Mouse (Mus musculus) embryonic facial prominence, embryonic 10.5 days (tissue): ENCODE measurements around the gene Vmn1r197. TPM values are rescaled to one million over a fixed set of nuclear protein-coding genes. Genes with fewer than 3 reads are reported as not detected.
"Not testable (repeated sequence)": the region's sequence is repeated elsewhere in the genome, so short reads cannot be mapped to it uniquely, and the experiment has no call there.

Experiments
- DNase-seq: peaks from one replicate; pipeline ENCODE4 v3.0.0-alpha.2; 2017; ENCODE audit warnings: low spot score
- H3K27ac ChIP-seq: fragments of 300-500 bp; sonication (generic); replicated peaks from 2 replicates; pipeline ENCODE4 v1.5.1; 2016; ENCODE audit warnings: mild to moderate bottlenecking
- H3K27me3 ChIP-seq: fragments of 300-500 bp; sonication (generic); replicated peaks from 2 replicates; pipeline ENCODE4 v1.6.1; 2016; ENCODE audit warnings: low read depth, mild to moderate bottlenecking; ENCODE audit not compliant: poor library complexity, severe bottlenecking
- H3K36me3 ChIP-seq: fragments of 300-500 bp; sonication (generic); replicated peaks from 2 replicates; pipeline ENCODE4 v1.6.1; 2016; ENCODE audit warnings: mild to moderate bottlenecking, moderate library complexity
- H3K4me1 ChIP-seq: fragments of 300-500 bp; sonication (generic); 2 replicates; pipeline ENCODE4 v1.6.1; 2016
- H3K4me3 ChIP-seq: fragments of 300-500 bp; sonication (generic); 2 replicates; pipeline ENCODE4 v1.5.1; 2016; ENCODE audit warnings: mild to moderate bottlenecking, moderate library complexity
- H3K9me3 ChIP-seq: fragments of 300-500 bp; sonication (generic); 2 replicates; pipeline ENCODE4 v1.6.1; 2016; ENCODE audit warnings: mild to moderate bottlenecking
- WGBS: fragments of 180-500 bp; shearing (Covaris S2); methylation state at CpG from one replicate; pipeline ENCODE4 v1.1.7; 2016; 5-methylcytosine and 5-hydroxymethylcytosine counted together
- polyA plus RNA-seq: library from polyadenylated mRNA; unstranded; fragments of >200 nt; fragmentation: Nextera tagmentation; extraction: Ambion mirVana; gene quantifications from 2 replicates; pipeline ENCODE4 v1.2.1, GENCODE M21; 2016

The Vmn1r197 gene
- polyA plus RNA-seq = not detected in 2 replicates

- no peaks in the 10 kb centered on the region for H3K36me3 ChIP-seq
- H3K27ac ChIP-seq = no peak within 1 kb of the TSS
- H3K27me3 ChIP-seq = no peaks in the 10 kb centered on the region
- H3K4me1 ChIP-seq = no peaks in the 10 kb centered on the region
- DNase-seq = no peak
- H3K4me3 ChIP-seq = no peak within 1 kb of the TSS
- H3K9me3 ChIP-seq = no peaks in the 10 kb centered on the region
Observed at GRCm38 (mm10) chr13:22324289-22324688, at the start of gene Vmn1r197. TSS of gene Vmn1r197 (plus strand) at chr13:22324589.

- no peaks in the 10 kb centered on the region for H3K27me3 ChIP-seq
- H3K27ac ChIP-seq = no peak overlapping the region
- WGBS = 71% methylated on average over 2 of the region's 2 CpGs
- no peaks in the 10 kb centered on the region for H3K9me3 ChIP-seq
- no peak overlapping the region for H3K4me3 ChIP-seq
- no peak for DNase-seq
- no peaks in the 10 kb centered on the region for H3K36me3 ChIP-seq
- no peaks in the 10 kb centered on the region for H3K4me1 ChIP-seq
Observed at GRCm38 (mm10) chr13:22284578-22284977, 39.8 kb upstream of the Vmn1r197 start.

DNA sequence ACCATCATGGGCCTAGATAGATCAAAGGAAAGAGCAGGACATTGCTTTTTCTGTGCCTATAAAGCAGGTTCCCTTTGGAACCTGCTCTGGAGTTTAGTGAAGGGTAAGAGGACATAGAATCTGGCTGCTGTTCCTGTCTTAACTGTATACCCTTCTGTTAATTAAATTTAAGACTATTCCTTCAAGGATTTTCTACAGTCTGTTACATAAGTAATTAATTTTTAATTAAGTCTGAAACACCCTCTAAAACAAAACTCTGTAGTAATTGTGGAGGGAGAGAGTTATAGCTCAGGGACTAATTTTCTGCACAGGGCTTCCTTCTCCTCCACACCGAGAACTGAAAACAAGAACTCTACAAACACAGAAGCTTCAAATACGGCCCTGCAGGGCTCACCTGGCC, 34.8 kb upstream of the Vmn1r197 start, which contains the start of gene Vmn1r196:
TSS of gene Vmn1r196 (plus strand) at position 301 of the 400 bp plus-strand sequence.
- Histone ChIP-seq H3K4me1 (no peaks in the 10 kb centered on the region), H3K36me3 (no peaks in the 10 kb centered on the region), H3K9me3 (no peaks in the 10 kb centered on the region), H3K27me3 (no peaks in the 10 kb centered on the region), H3K4me3 (no peak within 1 kb of the TSS), H3K27ac (no peak within 1 kb of the TSS)
- WGBS = 76% methylated on average over 2 of the region's 2 CpGs
- DNase-seq = no peak

DNA sequence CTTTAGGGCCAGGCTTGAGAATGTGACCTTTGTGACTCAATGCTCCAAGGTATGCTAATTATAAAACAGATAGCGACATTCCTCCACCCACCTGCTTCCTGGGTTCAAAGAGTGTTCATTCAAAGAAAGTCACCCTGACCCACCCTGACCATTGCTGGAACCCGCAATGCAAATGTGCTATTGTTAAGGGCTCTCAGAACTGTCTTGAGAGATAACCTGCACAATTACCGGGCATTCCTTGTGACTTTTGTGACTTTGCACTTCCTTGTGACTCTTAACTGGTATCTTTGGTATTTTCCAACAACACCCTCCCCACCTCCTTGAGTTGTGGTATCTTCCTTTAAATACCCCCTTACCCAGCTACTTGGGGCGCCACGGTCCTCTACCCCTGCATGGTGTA, 16.3 kb upstream of the Vmn1r197 start:
- not testable (repeated sequence) for H3K9me3 ChIP-seq, H3K4me1 ChIP-seq, H3K27ac ChIP-seq, DNase-seq, H3K36me3 ChIP-seq, H3K4me3 ChIP-seq, H3K27me3 ChIP-seq
- 89% methylated on average over 5 of the region's 5 CpGs for WGBS

- Histone ChIP-seq H3K36me3 (no peaks in the 10 kb centered on the region), H3K9me3 (no peaks in the 10 kb centered on the region), H3K4me1 (no peaks in the 10 kb centered on the region), H3K27ac (no peak overlapping the region), H3K27me3 (no peaks in the 10 kb centered on the region), H3K4me3 (no peak overlapping the region)
- no peak for DNase-seq
- WGBS = 79% methylated on average over 2 of the region's 2 CpGs
Observed at GRCm38 (mm10) chr13:22315361-22315760, 9.0 kb upstream of the Vmn1r197 start.

- H3K36me3 ChIP-seq = no peaks in the 10 kb centered on the region
- H3K4me1 ChIP-seq = no peaks in the 10 kb centered on the region
- no peak for DNase-seq
- 76% methylated on average over 2 of the region's 2 CpGs for WGBS
- no peaks in the 10 kb centered on the region for H3K9me3 ChIP-seq
- no peaks in the 10 kb centered on the region for H3K27me3 ChIP-seq
- H3K4me3 ChIP-seq = no peak overlapping the region
- H3K27ac ChIP-seq = no peak overlapping the region
Observed at GRCm38 (mm10) chr13:22317366-22317765, 7.0 kb upstream of the Vmn1r197 start.

GRCm38 (mm10) chr13:22320091-22320490, 4.3 kb upstream of the Vmn1r197 start:
- H3K9me3 ChIP-seq = no peaks in the 10 kb centered on the region
- no peak overlapping the region for H3K4me3 ChIP-seq
- H3K4me1 ChIP-seq = no peaks in the 10 kb centered on the region
- H3K36me3 ChIP-seq = no peaks in the 10 kb centered on the region
- no peak overlapping the region for H3K27ac ChIP-seq
- DNase-seq = no peak
- no peaks in the 10 kb centered on the region for H3K27me3 ChIP-seq

DNA sequence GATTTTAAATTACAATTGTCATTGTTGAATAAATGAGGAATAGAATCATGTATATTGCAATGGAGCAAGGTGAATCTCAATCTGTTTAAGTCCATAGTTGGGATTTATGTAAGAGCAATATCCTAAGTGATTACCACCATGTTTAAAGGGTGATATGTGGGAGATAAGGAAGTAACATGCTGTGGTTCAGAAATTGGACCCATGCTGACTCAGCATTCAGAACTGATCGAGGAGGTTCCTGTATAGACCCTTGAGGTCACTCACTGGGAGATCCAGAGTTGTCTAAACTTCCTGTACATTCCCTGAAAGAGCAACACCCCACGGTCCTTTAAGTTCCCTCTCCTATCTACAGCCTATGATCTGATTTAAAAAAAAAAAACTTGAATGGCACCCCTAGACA, 8.9 kb downstream of the Vmn1r197 start:
- Histone ChIP-seq H3K4me3 (no peak overlapping the region), H3K9me3 (no peaks in the 10 kb centered on the region), H3K36me3 (no peaks in the 10 kb centered on the region), H3K27me3 (no peaks in the 10 kb centered on the region), H3K27ac (no peak overlapping the region), H3K4me1 (no peaks in the 10 kb centered on the region)
- WGBS = 75% methylated on average over 2 of the region's 2 CpGs
- DNase-seq = no peak

GRCm38 (mm10) chr13:22335565-22335964, 11.2 kb downstream of the Vmn1r197 start:
- no peaks in the 10 kb centered on the region for H3K27me3 ChIP-seq
- H3K36me3 ChIP-seq = no peaks in the 10 kb centered on the region
- no peaks in the 10 kb centered on the region for H3K9me3 ChIP-seq
- H3K4me3 ChIP-seq = no peak overlapping the region
- H3K4me1 ChIP-seq = no peaks in the 10 kb centered on the region
- 87% methylated on average over 1 of the region's 1 CpGs for WGBS
- DNase-seq = no peak
- no peak overlapping the region for H3K27ac ChIP-seq

- WGBS = 38% methylated on average over 1 of the region's 1 CpGs
- Histone ChIP-seq H3K27ac (no peak within 1 kb of the TSS), H3K9me3 (no peaks in the 10 kb centered on the region), H3K4me3 (no peak within 1 kb of the TSS), H3K4me1 (no peaks in the 10 kb centered on the region), H3K27me3 (no peaks in the 10 kb centered on the region), H3K36me3 (no peaks in the 10 kb centered on the region)
- no peak for DNase-seq
Observed at GRCm38 (mm10) chr13:22350064-22350463, 25.7 kb downstream of the Vmn1r197 start, which contains the start of gene Vmn1r198. TSS of gene Vmn1r198 (plus strand) at chr13:22350364.

DNA sequence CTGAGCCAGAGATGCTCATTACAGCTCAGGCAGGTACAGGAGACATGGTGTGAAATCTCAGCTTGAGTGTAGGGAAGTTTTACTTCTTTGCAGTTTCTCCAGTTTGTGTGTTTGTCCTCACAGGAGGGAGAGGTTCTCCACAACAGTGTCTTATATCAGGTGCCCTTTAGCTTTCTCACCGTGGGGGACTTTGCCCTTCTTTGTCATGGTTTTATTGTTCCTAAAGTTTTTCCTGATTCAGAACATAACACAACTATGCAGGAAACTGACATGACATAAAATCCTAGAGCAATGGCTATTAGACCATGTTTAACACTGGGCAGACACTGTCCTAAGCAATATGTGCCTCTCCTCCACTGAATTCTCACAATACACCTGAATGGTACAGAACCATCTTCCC, 26.4 kb downstream of the Vmn1r197 start:
- Histone ChIP-seq H3K27me3 (no peaks in the 10 kb centered on the region), H3K9me3 (no peaks in the 10 kb centered on the region), H3K4me3 (no peak overlapping the region), H3K36me3 (no peaks in the 10 kb centered on the region), H3K27ac (no peak overlapping the region), H3K4me1 (no peaks in the 10 kb centered on the region)
- no peak for DNase-seq
- WGBS = 86% methylated on average over 1 of the region's 1 CpGs

DNA sequence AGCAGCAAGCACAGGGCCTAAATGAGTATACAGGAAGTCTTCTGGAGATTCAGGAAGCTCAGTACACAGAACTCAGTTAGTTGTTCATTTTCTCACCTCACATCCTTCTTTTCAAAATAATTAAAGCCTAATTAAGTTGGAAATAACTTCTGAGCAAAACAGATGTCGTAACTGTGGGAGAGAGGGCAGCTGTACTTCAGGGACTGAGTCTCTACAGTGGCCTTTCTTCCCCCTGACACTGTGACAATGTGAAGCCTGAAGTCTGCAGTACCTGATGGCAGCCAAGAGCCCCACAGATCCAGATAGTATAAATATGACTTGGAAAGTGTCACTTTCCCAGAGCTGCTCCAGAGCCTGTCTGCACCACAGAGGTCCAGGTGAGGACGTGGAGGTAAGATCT, 55.1 kb downstream of the Vmn1r197 start, which contains the start of gene Vmn1r199:
TSS of gene Vmn1r199 (plus strand) at position 301 of the 400 bp plus-strand sequence.
- Histone ChIP-seq H3K27me3 (no peaks in the 10 kb centered on the region), H3K9me3 (no peaks in the 10 kb centered on the region), H3K27ac (no peak within 1 kb of the TSS), H3K36me3 (no peaks in the 10 kb centered on the region), H3K4me1 (no peaks in the 10 kb centered on the region), H3K4me3 (no peak within 1 kb of the TSS)
- WGBS = 74% methylated on average over 2 of the region's 2 CpGs
- DNase-seq = no peak

GRCm38 (mm10) chr13:22381128-22381527, 56.7 kb downstream of the Vmn1r197 start:
- H3K4me1 ChIP-seq, H3K36me3 ChIP-seq, DNase-seq, H3K4me3 ChIP-seq, H3K9me3 ChIP-seq, H3K27me3 ChIP-seq, H3K27ac ChIP-seq: not testable (repeated sequence)
- 78% methylated on average over 3 of the region's 3 CpGs for WGBS
